Mouse (Mus musculus): ENCODE results near the gene Otud7b. TPM values are rescaled to one million over a fixed set of nuclear protein-coding genes. Genes with fewer than 3 reads are reported as not detected.

Otud7b gene
- polyA plus RNA-seq (2012) = 10.4 and 11.5 TPM in 2 replicates

GRCm38 (mm10) chr3:96104261-96105065 is at the start of gene Otud7b:
Otud7b (plus strand) TSS chr3:96104527.
- TF ChIP-seq GATA1 (IDR thresholded peaks at IDR 0.05; ENCODE audit: low read length) = no peak

GRCm38 (mm10) chr3:96055294-96055693 is 49.0 kb upstream of the Otud7b start:
- no peak for TF ChIP-seq GATA1 (IDR thresholded peaks at IDR 0.05; ENCODE audit: low read length)

- no peak for TF ChIP-seq GATA1 (IDR thresholded peaks at IDR 0.05; ENCODE audit: low read length)
Observed at GRCm38 (mm10) chr3:96056031-96056430, 48.3 kb upstream of the Otud7b start.

- no peak for TF ChIP-seq GATA1 (IDR thresholded peaks at IDR 0.05; ENCODE audit: low read length)
Observed at GRCm38 (mm10) chr3:96057747-96058204, 46.6 kb upstream of the Otud7b start.

GRCm38 (mm10) chr3:96058231-96058896 is 46.0 kb upstream of the Otud7b start, which contains the start of gene Vps45:
Vps45 (minus strand) TSS chr3:96058466.
- TF ChIP-seq GATA1 (IDR thresholded peaks at IDR 0.05; ENCODE audit: low read length) = no peak

GRCm38 (mm10) chr3:96060146-96060545 is 44.2 kb upstream of the Otud7b start:
- TF ChIP-seq GATA1 (IDR thresholded peaks at IDR 0.05; ENCODE audit: low read length) = no peak

GRCm38 (mm10) chr3:96063299-96063698 is 41.0 kb upstream of the Otud7b start:
- TF ChIP-seq GATA1 (IDR thresholded peaks at IDR 0.05; ENCODE audit: low read length) = no peak

GRCm38 (mm10) chr3:96064217-96064616 is 40.1 kb upstream of the Otud7b start:
- no peak for TF ChIP-seq GATA1 (IDR thresholded peaks at IDR 0.05; ENCODE audit: low read length)

GRCm38 (mm10) chr3:96065147-96065546 is 39.2 kb upstream of the Otud7b start:
- no peak for TF ChIP-seq GATA1 (IDR thresholded peaks at IDR 0.05; ENCODE audit: low read length)

- TF ChIP-seq GATA1 (IDR thresholded peaks at IDR 0.05; ENCODE audit: low read length) = no peak
Observed at GRCm38 (mm10) chr3:96065754-96066375, 38.5 kb upstream of the Otud7b start.

GRCm38 (mm10) chr3:96066741-96067140 is 37.6 kb upstream of the Otud7b start:
- TF ChIP-seq GATA1 (IDR thresholded peaks at IDR 0.05; ENCODE audit: low read length) = no peak

- TF ChIP-seq GATA1 (IDR thresholded peaks at IDR 0.05; ENCODE audit: low read length) = no peak
Observed at GRCm38 (mm10) chr3:96069046-96069445, 35.3 kb upstream of the Otud7b start.

GRCm38 (mm10) chr3:96069542-96069941 is 34.8 kb upstream of the Otud7b start:
- TF ChIP-seq GATA1 (IDR thresholded peaks at IDR 0.05; ENCODE audit: low read length) = no peak

GRCm38 (mm10) chr3:96070241-96070640 is 34.1 kb upstream of the Otud7b start:
- TF ChIP-seq GATA1 (IDR thresholded peaks at IDR 0.05; ENCODE audit: low read length) = no peak

- TF ChIP-seq GATA1 (IDR thresholded peaks at IDR 0.05; ENCODE audit: low read length) = no peak
Observed at GRCm38 (mm10) chr3:96072921-96073486, 31.3 kb upstream of the Otud7b start.

- no peak for TF ChIP-seq GATA1 (IDR thresholded peaks at IDR 0.05; ENCODE audit: low read length)
Observed at GRCm38 (mm10) chr3:96078066-96078465, 26.3 kb upstream of the Otud7b start.
